Mouse (Mus musculus): ENCODE data around the gene Svs3a. TPM values are rescaled to one million over a fixed set of nuclear protein-coding genes. Genes with fewer than 3 reads are reported as not detected.

Svs3a gene
- polyA plus RNA-seq, 1 experiment from 2014 or later: not detected

Other genes starting within 250 kb of the Svs3a start
- 16.3 and 17.4 TPM in 2 replicates for gene Stk4, start 218.9 kb upstream of the Svs3a start, polyA plus RNA-seq (2015; fragmentation: Nextera tagmentation; extraction: Ambion mirVana)
- gene Tomm34, start 218.1 kb upstream of the Svs3a start, polyA plus RNA-seq (2015; fragmentation: Nextera tagmentation; extraction: Ambion mirVana): 52.5 and 54.2 TPM in 2 replicates
- gene Kcns1, start 118.2 kb upstream of the Svs3a start, polyA plus RNA-seq (2015; fragmentation: Nextera tagmentation; extraction: Ambion mirVana): 2.4 and 3.1 TPM in 2 replicates
- not detected in 2 replicates for gene Wfdc5, start 106.5 kb upstream of the Svs3a start, polyA plus RNA-seq (2015; fragmentation: Nextera tagmentation; extraction: Ambion mirVana)
- gene Wfdc12, start 98.7 kb upstream of the Svs3a start, polyA plus RNA-seq (2015; fragmentation: Nextera tagmentation; extraction: Ambion mirVana): not detected in 2 replicates
- not detected in 2 replicates for gene Wfdc15a, start 89.1 kb upstream of the Svs3a start, polyA plus RNA-seq (2015; fragmentation: Nextera tagmentation; extraction: Ambion mirVana)
- not detected in 2 replicates for gene Wfdc15b, start 67.6 kb upstream of the Svs3a start, polyA plus RNA-seq (2015; fragmentation: Nextera tagmentation; extraction: Ambion mirVana)
- gene Svs2, start 50.8 kb upstream of the Svs3a start, polyA plus RNA-seq (2015; fragmentation: Nextera tagmentation; extraction: Ambion mirVana): not detected in 2 replicates
- not detected in 2 replicates for gene Svs3b, start 32.6 kb upstream of the Svs3a start, polyA plus RNA-seq (2015; fragmentation: Nextera tagmentation; extraction: Ambion mirVana)
- gene Svs4, start 10.8 kb upstream of the Svs3a start, polyA plus RNA-seq (2015; fragmentation: Nextera tagmentation; extraction: Ambion mirVana): not detected in 2 replicates
- not detected in 2 replicates for gene Svs6, start 27.5 kb downstream of the Svs3a start, polyA plus RNA-seq (2015; fragmentation: Nextera tagmentation; extraction: Ambion mirVana)
- gene Svs5, start 43.5 kb downstream of the Svs3a start, polyA plus RNA-seq (2015; fragmentation: Nextera tagmentation; extraction: Ambion mirVana): not detected in 2 replicates
- 0.66 and 0.75 TPM in 2 replicates for gene Slpi, start 99.8 kb downstream of the Svs3a start, polyA plus RNA-seq (2015; fragmentation: Nextera tagmentation; extraction: Ambion mirVana)
- 0.06 and 0.15 TPM in 2 replicates for gene Rbpjl, start 113.9 kb downstream of the Svs3a start, polyA plus RNA-seq (2015; fragmentation: Nextera tagmentation; extraction: Ambion mirVana)
- 3.8 TPM in 2 replicates for gene Matn4, start 115.9 kb downstream of the Svs3a start, polyA plus RNA-seq (2015; fragmentation: Nextera tagmentation; extraction: Ambion mirVana)
- gene Sdc4, start 154.6 kb downstream of the Svs3a start, polyA plus RNA-seq (2015; fragmentation: Nextera tagmentation; extraction: Ambion mirVana): 13.0 and 15.3 TPM in 2 replicates
- 89.7 and 95.6 TPM in 2 replicates for gene Sys1, start 167.7 kb downstream of the Svs3a start, polyA plus RNA-seq (2015; fragmentation: Nextera tagmentation; extraction: Ambion mirVana)
- gene Gm20458, start 171.7 kb downstream of the Svs3a start, polyA plus RNA-seq (2015; fragmentation: Nextera tagmentation; extraction: Ambion mirVana): 4.1 and 12.3 TPM in 2 replicates
- not detected in 2 replicates for gene Trp53tg5, start 184.5 kb downstream of the Svs3a start, polyA plus RNA-seq (2015; fragmentation: Nextera tagmentation; extraction: Ambion mirVana)
- 23.8 and 27.3 TPM in 2 replicates for gene Dbndd2, start 196.8 kb downstream of the Svs3a start, polyA plus RNA-seq (2015; fragmentation: Nextera tagmentation; extraction: Ambion mirVana)
- gene Pigt, start 208.3 kb downstream of the Svs3a start, polyA plus RNA-seq (2015; fragmentation: Nextera tagmentation; extraction: Ambion mirVana): 97.7 and 101 TPM in 2 replicates